Mouse (Mus musculus): ENCODE results near the gene Tbxas1. TPM values are rescaled to one million over a fixed set of nuclear protein-coding genes. Genes with fewer than 3 reads are reported as not detected.

The Tbxas1 gene
- total RNA-seq, 1 experiment from 2014 or later: 19.2 TPM

DNA sequence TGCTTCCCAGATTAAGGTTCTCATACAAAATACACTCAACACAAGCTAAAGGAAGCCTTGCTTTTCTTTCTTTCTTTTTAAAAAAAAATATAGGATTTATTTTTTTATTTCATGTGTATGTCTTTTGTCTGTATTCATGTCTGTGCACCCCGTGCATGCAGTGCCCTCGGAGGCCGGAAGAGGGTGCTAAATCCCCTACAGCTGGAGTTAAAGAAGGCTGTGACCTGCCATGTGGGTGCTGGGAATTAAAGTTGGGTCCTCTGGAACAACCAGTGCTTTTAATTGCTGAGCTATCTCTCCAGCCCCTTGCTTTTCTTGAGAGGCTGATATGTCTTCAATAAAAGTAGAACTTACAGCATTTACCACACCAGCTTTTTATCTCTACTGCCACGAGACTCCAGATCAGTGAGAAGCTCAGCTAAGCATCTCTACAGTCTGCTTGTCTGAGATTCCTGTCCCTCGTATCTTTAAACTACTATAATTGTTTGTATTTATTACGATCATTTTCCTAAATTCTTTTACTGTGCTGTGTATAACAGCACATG lies 24.4 kb upstream of the Tbxas1 start:
- ATAC-seq (replicated peaks; ENCODE audit: insufficient number of reproducible peaks, low FRiP score, low TSS enrichment, poor library complexity, severe bottlenecking): no peak

DNA sequence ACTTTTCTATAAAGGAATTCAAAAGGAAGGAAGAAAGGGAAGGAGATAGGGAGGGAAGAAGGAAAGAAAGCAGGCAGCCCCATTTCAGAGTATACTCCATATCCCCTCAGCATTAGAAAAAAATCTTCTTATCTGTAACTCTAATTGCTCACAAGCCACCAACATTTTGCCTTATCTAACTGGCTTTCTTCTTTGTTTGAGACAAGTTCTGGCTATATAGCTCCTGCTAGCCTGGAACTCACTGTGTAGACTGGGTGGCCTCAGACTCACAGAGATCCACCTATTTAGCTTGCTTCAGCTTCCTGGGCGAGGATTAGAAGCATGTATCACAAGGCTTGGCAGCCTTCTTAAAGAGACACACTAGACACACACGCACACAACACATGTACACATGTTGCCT lies 23.5 kb upstream of the Tbxas1 start:
- ATAC-seq (replicated peaks; ENCODE audit: insufficient number of reproducible peaks, low FRiP score, low TSS enrichment, poor library complexity, severe bottlenecking): no peak

DNA sequence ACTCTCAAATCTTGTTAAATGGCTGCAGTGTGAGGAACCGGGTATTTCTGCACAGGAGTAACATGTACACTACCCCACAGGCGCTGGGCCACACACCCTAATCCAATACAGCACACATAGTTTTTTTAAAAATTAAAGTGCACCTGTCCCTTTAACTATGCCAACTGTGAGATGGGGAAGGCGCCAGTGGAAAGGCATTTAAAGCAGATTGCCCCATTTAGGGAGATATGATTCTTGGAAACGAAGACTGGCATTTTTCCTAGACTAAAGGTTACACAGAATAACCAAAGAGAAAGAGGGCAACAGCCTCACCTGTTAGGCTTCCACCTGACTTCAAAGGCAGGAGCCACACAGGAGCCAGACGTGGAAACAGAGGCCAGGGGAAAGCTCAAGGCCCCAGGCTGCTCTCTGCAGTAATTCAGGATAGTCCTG lies 21.6 kb upstream of the Tbxas1 start:
- no peak for ATAC-seq (replicated peaks; ENCODE audit: insufficient number of reproducible peaks, low FRiP score, low TSS enrichment, poor library complexity, severe bottlenecking)

DNA sequence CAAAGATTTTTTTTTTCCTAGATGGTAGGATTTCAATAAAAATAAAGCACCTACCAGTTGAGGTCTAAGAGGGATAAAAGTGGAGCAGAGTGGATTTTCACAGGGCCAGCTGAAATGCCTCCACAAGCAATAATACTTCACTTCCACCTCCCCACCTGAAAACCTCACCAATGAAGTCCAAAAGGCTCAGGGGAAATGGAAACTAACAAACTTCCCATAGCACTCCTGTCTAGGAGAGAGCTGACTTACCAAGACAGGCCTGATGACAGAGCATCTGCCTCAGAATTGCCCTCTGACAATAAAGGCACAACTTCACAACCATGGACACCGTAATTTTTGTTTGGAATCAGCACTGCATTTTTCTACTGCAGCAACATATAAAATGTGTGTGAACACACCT lies 15.4 kb upstream of the Tbxas1 start:
- ATAC-seq (replicated peaks; ENCODE audit: insufficient number of reproducible peaks, low FRiP score, low TSS enrichment, poor library complexity, severe bottlenecking): no peak

DNA sequence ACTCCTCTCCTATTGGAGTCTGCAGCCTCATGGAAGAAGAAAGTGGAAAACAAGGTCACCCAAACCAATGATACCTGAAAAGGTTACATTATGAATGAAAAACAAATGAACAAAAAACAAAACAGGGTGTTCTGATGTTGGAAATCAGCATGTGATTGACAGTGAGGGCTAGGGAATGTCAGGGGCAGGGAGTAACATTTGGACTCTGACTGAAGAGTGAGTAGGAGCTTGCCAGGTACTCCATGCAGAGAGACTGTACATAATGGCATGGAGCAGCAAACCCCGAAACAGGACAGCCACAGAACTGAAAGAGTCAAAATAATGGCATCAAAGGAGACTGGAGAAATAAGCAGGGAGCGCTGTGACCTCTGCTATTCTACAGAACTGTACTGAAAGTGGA lies 14.9 kb upstream of the Tbxas1 start:
- no peak for ATAC-seq (replicated peaks; ENCODE audit: insufficient number of reproducible peaks, low FRiP score, low TSS enrichment, poor library complexity, severe bottlenecking)

DNA sequence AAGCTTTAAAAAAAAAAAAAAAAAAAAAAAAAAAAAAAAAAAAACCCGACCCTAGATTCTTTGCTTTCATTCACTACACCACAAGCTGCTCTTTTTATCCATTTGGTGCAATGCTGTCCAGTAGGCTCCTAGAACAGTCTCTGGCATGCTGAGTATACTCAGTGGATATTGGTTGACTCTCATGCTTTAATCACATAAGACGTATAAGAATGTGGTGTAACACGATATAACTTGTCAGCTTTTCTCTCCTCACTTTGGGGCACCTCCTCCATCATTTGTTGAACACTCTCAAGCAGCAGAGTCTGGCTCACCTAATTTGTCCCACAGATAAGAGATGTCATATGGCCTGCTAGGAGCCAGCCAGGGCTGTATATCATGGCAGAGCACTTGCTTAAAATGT lies 11.6 kb upstream of the Tbxas1 start:
- ATAC-seq (replicated peaks; ENCODE audit: insufficient number of reproducible peaks, low FRiP score, low TSS enrichment, poor library complexity, severe bottlenecking): no peak

DNA sequence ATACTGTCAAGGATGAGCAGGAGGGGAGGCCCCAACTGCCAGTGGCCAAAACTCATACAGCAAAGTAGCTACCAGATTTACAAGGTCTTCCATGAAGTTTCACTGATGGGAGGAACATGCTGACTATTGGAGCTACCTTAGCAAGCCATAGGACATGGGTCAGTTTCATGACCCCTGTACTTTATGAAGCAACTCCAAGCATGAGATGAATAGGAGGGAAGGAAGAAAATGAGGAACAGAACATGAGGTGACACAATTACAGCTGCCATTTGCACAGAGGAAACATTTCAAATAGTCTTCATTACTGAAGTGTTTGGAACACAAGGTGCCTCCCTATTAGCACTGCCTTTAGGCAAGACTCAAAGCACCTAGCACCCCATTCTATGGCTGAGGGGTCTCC lies 9.4 kb upstream of the Tbxas1 start:
- peak; percentile 81 for ATAC-seq (replicated peaks; ENCODE audit: insufficient number of reproducible peaks, low FRiP score, low TSS enrichment, poor library complexity, severe bottlenecking)

DNA sequence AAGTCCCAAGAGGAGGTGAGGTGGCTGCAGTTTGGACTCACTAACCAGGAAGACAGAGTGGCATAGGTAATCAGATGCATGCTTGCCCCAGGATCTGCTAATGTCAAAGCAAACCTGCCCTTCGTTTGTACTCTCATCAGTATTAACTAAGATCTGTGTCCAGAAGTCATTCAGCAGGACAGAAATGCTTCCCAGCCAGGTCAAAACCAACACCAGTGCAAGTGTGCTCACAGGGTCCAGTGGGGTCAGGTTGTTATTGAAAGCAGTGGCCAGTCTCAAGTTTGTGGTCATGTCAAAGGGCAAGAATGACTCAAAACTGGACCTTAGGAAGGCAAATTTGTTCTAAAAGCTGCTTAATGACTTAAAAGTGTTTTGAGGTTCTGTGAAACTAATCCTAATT lies 8.8 kb upstream of the Tbxas1 start:
- ATAC-seq (replicated peaks; ENCODE audit: insufficient number of reproducible peaks, low FRiP score, low TSS enrichment, poor library complexity, severe bottlenecking): no peak

DNA sequence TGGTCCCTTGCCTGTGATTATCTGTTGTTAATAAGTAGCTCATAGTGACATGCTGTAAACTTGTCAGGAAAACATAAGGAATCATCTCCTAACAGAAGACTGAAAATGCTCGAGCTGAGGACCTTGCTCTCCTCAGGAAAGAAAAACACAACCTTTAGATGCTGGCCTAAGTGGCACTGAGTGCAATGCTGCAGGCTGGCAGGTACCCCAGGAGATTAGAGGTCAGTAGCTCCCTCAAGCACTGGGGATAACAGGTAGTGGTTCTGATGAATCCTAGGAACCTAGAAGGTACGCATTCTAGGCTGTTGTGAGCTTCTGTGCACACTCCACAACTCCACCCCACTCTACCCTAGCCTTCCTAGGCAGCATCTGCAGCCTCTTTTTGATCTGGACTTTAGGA lies 8.4 kb upstream of the Tbxas1 start:
- no peak for ATAC-seq (replicated peaks; ENCODE audit: insufficient number of reproducible peaks, low FRiP score, low TSS enrichment, poor library complexity, severe bottlenecking)

DNA sequence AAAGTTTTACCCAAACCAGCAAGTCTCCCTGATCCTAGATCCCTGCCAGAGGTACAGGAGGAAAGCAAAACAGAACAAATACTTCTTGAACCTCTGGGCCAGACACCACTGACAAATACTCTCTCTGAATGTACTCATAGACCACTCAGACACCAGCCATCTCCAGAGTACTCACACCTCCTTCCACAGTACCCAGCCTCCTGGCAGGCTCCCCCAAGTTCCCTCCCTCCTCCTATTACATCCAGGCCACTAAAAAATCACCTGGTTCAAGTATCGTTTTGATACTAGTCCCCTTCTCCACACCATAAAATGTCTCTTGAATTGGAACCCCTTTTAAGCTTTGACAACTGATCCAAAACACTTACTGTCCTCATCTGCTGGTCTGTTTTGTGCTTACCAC lies 7.9 kb upstream of the Tbxas1 start:
- ATAC-seq (replicated peaks; ENCODE audit: insufficient number of reproducible peaks, low FRiP score, low TSS enrichment, poor library complexity, severe bottlenecking): no peak

DNA sequence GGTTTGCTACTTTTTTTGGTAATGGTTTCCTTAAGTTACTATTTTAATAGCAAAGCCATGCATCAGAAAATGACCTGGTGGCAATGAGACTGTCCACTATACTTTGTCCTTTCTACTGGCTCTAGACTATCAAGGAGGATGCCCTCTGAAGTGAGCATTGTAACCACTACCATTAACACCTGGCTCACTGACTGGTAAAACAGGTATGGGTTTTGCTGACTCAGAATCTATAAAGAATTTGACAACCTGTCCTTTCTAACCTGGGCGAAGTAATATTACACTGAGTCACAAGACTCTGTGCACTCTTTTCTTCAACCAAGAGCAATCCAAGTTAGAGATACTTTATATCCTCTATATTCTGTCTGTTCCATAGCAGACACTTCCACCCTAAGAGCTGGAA lies 6.2 kb upstream of the Tbxas1 start:
- ATAC-seq (replicated peaks; ENCODE audit: insufficient number of reproducible peaks, low FRiP score, low TSS enrichment, poor library complexity, severe bottlenecking): no peak

DNA sequence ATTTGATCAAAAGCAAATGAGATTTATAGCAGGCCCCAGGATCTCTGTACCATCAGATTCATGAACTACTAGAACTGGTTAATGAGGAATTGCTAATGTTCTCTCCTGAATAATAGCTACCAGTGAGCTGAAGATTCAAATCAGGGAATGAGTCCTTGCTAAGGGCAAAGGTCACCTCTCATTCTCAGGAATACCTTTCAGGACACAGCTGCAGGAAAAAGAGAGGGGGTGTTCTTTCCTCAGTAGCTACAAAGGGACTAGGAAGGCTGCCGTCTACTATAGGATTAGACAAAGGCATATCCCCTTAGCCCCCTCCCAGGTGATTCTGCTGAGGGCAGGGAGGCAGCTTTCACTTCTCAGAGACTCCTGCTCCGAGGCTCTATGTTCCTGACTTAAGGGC lies 5.1 kb upstream of the Tbxas1 start:
- ATAC-seq (replicated peaks; ENCODE audit: insufficient number of reproducible peaks, low FRiP score, low TSS enrichment, poor library complexity, severe bottlenecking): no peak

DNA sequence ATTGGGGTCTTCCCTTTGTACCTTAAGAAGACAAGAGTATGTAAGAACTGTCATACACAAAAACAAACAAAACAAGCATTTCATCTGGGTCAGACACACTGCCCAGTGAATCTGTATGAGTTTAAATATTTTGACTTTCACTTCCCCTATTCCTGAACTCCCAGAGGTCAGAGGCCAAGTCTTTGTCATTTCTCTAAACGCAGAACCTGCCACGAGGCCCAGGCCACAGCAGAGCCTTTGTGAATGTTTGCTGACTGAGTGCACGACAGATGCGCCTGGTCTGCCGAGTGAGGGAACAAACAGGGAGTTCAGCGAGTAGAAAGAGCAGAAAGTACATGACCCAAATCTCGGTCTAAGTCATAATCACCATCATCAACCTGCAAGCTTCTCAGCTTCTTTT lies 4.2 kb upstream of the Tbxas1 start:
- ATAC-seq (replicated peaks; ENCODE audit: insufficient number of reproducible peaks, low FRiP score, low TSS enrichment, poor library complexity, severe bottlenecking): peak; percentile 78

DNA sequence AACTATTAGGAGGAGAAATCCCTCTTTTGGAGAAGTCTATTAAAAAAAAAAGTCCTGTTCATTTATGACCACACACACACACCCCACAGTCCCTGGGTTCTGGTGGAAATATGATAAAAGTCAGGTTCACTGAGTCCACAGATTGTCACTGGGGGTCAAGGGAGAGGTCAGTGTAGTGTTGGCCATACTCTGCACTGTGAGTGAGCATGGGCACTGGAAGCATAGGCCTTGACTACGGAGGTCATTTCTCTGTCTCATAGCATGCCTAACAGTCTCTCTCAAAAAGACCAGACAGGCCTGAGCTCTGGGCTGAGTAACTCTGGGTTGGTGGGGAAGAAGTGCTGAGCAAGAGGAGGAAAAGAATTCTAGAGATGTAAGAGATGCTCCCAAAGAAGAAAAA lies 1.9 kb upstream of the Tbxas1 start:
- ATAC-seq (replicated peaks; ENCODE audit: insufficient number of reproducible peaks, low FRiP score, low TSS enrichment, poor library complexity, severe bottlenecking): no peak

DNA sequence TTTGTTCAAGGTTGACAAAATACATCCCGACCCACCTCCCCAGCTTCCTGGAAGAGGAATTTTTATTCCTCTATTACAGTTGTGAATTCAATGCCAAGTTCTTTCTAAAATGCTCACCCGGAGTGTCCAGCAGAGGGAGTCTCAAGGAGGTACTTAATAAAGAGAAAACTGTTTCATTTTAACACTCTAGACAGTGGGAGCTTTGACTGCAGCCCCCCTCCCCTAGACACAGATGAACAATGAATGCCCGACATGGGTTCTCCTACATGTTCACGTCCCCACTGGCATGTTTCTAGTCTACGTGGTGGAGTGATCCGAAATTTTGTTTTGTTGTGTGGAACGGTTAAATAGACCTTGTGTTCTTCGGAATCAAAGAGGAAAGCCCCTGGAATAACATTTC lies 1.2 kb upstream of the Tbxas1 start:
- no peak for ATAC-seq (replicated peaks; ENCODE audit: insufficient number of reproducible peaks, low FRiP score, low TSS enrichment, poor library complexity, severe bottlenecking)

DNA sequence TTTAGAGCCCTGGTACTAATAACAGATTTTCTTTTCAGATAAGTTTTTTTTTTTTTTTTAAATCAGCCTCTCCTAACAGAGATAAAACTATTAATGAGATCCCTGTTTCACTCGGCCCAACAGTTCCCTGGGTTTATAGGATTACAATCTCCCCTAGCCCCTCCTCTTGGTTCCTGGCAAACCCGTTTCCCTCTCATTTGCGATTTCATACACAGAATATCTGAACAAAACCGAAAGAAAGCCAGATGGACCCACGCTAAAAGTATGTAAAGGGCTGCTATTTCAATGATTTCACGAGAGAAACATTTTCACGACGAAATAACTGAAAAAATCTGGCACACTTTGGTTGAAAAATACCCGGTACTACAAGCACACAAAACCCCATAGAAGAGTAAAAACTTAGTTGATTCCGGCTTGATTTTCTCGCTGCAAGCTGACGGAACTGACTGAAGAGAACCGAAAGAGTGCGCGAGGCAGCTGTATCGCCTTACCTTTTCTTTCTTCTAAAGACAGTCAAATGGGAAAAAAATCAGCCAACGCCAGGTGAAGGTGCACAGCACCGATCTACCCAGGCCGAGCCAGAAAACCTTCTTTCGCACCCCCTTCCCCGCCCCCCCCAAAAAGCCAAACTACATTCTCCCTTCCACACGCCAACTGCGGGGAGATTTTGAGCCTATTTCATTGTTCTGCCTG lies 493 bp upstream of the Tbxas1 start:
- no peak for ATAC-seq (replicated peaks; ENCODE audit: insufficient number of reproducible peaks, low FRiP score, low TSS enrichment, poor library complexity, severe bottlenecking)

DNA sequence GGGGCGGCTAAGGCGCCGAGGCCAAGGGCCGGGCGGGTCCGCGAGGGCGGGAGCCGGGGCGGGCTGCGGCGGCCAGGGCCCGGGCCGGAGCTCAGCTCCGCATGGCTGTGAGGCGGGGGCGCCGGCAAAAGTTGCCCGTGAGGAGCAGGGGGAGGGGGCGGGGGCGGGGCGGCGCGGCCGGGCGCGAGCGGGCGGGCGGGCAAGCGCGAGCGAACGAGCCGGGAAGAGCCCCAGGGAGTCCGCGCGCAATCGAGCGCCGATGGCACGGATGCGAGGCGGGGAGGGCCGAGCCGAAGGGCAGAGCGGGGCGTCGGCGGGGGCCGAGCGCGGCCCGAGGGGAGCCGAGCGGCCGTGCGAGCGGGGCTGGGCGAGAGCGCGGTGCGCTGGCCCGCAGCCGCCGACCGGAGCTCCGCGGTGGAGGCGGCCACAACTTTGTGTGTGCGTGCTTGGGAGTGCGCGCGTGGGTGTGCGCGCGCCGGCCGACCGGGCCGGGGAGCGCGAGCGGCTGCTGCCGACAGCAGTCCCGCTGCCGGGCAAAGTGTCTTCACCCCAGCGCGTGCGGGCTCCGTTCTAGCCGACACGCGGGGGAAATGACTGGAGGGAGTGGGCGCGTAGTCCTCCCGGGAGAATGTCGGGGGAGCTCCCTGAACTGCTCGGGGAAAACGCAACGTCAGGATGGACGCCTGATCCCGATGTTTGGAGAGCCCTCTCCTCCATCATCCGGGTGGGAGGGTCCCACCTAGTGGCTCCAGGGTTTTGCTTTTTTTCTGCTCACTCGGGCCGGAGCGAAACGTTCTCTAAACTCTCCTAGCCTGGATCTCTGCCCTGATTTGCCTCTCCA lies 1.1 kb downstream of the Tbxas1 start, which contains the start of gene Hipk2:
Gene Hipk2 (minus strand): TSS at position 95 of the 841 bp plus-strand sequence.
- ATAC-seq (replicated peaks; ENCODE audit: insufficient number of reproducible peaks, low FRiP score, low TSS enrichment, poor library complexity, severe bottlenecking): peak; percentile 9; the same call in 1 of the 2 replicates

DNA sequence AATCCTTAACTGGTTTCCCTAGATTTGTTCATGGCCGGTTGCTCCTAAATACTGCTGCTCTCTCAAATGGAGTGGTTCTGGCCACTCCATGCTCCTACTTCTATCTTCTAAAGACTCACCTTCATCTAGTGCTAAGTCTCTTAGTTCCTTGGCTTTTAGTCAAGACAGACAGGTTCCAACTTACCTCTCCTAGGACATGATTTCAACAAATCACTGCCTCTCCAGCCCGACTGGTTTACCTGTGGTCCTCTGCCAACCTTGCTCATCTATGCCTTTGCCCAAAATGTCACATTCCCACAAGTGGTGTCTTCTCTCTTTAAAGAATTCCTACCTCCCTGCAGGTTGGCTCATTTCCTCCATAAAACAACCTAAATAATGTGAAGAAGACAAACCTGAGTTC lies 2.5 kb downstream of the Tbxas1 start:
- no peak for ATAC-seq (replicated peaks; ENCODE audit: insufficient number of reproducible peaks, low FRiP score, low TSS enrichment, poor library complexity, severe bottlenecking)

DNA sequence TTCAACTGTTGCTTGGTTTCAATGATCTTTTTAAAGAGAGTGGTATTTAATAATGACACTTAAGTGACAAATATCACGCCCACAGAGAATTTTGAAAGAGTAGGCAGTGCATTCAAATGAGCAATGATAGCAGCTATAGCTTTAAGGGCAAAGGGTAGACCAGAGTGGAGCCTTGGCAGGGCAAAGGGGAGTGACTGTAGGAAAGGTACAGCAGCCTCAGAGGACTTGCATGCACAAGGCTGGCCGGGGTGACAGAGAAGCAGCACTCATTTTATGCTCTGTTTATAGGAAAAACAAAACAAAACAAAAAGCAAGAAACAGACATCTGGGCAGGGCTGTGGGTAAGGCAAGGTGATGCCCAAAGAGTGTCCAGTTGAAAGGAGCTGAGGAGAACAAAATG lies 6.3 kb downstream of the Tbxas1 start:
- no peak for ATAC-seq (replicated peaks; ENCODE audit: insufficient number of reproducible peaks, low FRiP score, low TSS enrichment, poor library complexity, severe bottlenecking)

DNA sequence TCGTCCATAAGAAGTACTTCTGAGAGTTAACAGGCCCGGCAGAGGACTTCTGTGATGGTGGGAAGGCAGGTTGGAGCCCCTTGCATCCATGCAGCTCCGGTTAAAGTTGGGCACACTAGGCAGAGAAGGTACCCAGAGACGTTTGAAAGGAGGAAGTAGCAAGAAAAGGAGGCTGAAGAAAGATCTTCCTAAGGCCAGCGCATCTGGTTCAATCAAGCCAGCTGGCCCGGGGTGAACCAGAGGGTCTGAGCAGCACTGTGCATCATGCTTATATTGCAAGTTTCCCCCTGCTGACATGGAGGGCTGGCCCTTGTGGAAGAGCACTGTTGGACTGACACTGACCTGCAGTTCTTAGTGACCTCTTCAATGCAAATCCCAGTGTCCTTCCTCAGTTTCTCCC lies 6.8 kb downstream of the Tbxas1 start:
- no peak for ATAC-seq (replicated peaks; ENCODE audit: insufficient number of reproducible peaks, low FRiP score, low TSS enrichment, poor library complexity, severe bottlenecking)
